Mouse (Mus musculus) thymus, adult 2 months (tissue): ENCODE measurements around the gene Abhd12b. TPM values are rescaled to one million over a fixed set of nuclear protein-coding genes. Genes with fewer than 3 reads are reported as not detected.

ENCODE experiments used
- DNase-seq: peaks from one replicate; pipeline ENCODE4 v3.0.0; 2021
- H3K27ac ChIP-seq: fragments of 200-500 bp; 2 replicates; pipeline ENCODE4 v1.5.1; 2012; ENCODE audit warnings: low read length, control low read depth; ENCODE audit not compliant: control insufficient read depth, insufficient read depth
- H3K27me3 ChIP-seq: fragments of 200-500 bp; 2 replicates; pipeline ENCODE4 v1.6.1; 2012; ENCODE audit warnings: mild to moderate bottlenecking, low read length, moderate library complexity, mixed read lengths; ENCODE audit not compliant: control insufficient read depth, insufficient read depth
- H3K36me3 ChIP-seq: fragments of 200-500 bp; 2 replicates; pipeline ENCODE4 v1.6.1; 2012; ENCODE audit warnings: mild to moderate bottlenecking, low read length, moderate library complexity; ENCODE audit not compliant: control insufficient read depth, insufficient read depth
- H3K4me1 ChIP-seq: fragments of 200-500 bp; replicated peaks from 2 replicates; pipeline ENCODE4 v1.6.1; 2012; ENCODE audit warnings: low read length; ENCODE audit not compliant: control insufficient read depth, insufficient read depth
- H3K4me3 ChIP-seq: fragments of 200-500 bp; 2 replicates; pipeline ENCODE4 v1.5.1; 2012; ENCODE audit warnings: mild to moderate bottlenecking, low read length, control low read depth, moderate library complexity; ENCODE audit not compliant: control insufficient read depth, insufficient read depth
- CTCF ChIP-seq: fragments of 200-500 bp; IDR thresholded peaks from 2 replicates; pipeline ENCODE4 v1.5.1; 2012; ENCODE audit warnings: mild to moderate bottlenecking, control low read depth, low read length, moderate library complexity, borderline replicate concordance; ENCODE audit not compliant: control insufficient read depth, poor library complexity, insufficient read depth; ENCODE audit errors: extremely low read depth
- POLR2A ChIP-seq: fragments of 200-500 bp; IDR thresholded peaks from 2 replicates; pipeline ENCODE4 v1.6.1; 2012; ENCODE audit warnings: mild to moderate bottlenecking, low read length, control low read depth, moderate library complexity; ENCODE audit not compliant: control insufficient read depth, poor library complexity, insufficient read depth; ENCODE audit errors: extremely low read depth
- WGBS: fragments of 180-500 bp; shearing (Covaris S2); methylation state at CpG from one replicate; pipeline ENCODE4 v1.1.7; 2018; 5-methylcytosine and 5-hydroxymethylcytosine counted together
- polyA plus RNA-seq: library from polyadenylated mRNA; depleted of rRNA; stranded (reverse); fragments of >200 nt; gene quantifications from 2 replicates; pipeline ENCODE4 v1.2.3, GENCODE M21; 2012; rRNA removed

Abhd12b gene
- polyA plus RNA-seq, 1 experiment = 0.12 TPM

- H3K27ac ChIP-seq = no peak overlapping the region
- no peaks in the 10 kb centered on the region for H3K27me3 ChIP-seq
- no peak for DNase-seq
- TF ChIP-seq POLR2A = no peak
- TF ChIP-seq CTCF = no peak
- 94% methylated on average over 11 of the region's 11 CpGs for WGBS
- H3K4me3 ChIP-seq = no peak overlapping the region
- no peaks in the 10 kb centered on the region for H3K36me3 ChIP-seq
- peaks cover 24% of the 10 kb centered on the region for H3K4me1 ChIP-seq
These were observed 74.2 kb downstream of the Abhd12b start for GRCm38 (mm10) chr12:70228155-70228554.

GRCm38 (mm10) chr12:70231294-70231693 is 77.4 kb downstream of the Abhd12b start, which contains the start of gene Pygl:
Pygl (minus strand) TSS chr12:70231488.
- Histone ChIP-seq H3K27me3 (no peaks in the 10 kb centered on the region), H3K4me1 (peaks cover 28% of the 10 kb centered on the region), H3K36me3 (no peaks in the 10 kb centered on the region), H3K27ac (no peak within 1 kb of the TSS), H3K4me3 (no peak within 1 kb of the TSS)
- no peak for DNase-seq
- no peak for TF ChIP-seq POLR2A
- no peak for TF ChIP-seq CTCF
- 98% methylated on average over 2 of the region's 2 CpGs for WGBS

DNA sequence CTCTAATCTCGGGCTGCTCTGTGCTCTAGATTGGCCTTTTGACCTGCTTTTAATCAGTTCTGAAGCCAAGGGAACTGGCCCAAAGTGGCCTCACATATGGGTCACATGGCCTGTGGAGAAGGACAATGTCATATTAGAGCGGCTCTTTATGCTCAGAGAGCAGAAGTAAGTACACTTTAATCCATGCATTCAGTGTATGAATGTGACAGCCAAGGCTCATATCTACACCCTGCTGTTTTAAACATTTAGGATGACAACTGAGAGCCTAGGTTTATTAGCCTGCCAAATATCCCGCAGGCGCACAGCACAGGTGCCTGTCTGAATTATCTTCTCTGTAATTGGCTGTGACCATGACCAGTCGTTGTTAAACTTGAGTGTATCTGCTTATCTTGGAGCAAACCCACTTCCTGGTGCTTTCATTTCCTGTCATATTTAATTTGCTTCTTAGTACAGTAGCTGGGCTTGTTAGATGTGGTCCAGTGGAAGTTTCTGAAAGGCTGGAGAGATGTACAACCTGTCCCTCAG is 78.1 kb downstream of the Abhd12b start:
- DNase-seq = peak; percentile 5
- no peak for TF ChIP-seq CTCF
- TF ChIP-seq POLR2A = no peak
- peaks cover 23% of the 10 kb centered on the region for H3K4me1 ChIP-seq
- no peaks in the 10 kb centered on the region for H3K27me3 ChIP-seq
- H3K4me3 ChIP-seq = no peak overlapping the region
- 15% methylated on average over 5 of the region's 5 CpGs for WGBS
- no peak overlapping the region for H3K27ac ChIP-seq
- H3K36me3 ChIP-seq = no peaks in the 10 kb centered on the region

Other genes with a start within 250 kb of the Abhd12b start
- 22.2 and 23.7 TPM in 2 replicates for gene Sav1, start 167.1 kb upstream of the Abhd12b start, polyA plus RNA-seq
- gene Nin, start 40.4 kb upstream of the Abhd12b start, polyA plus RNA-seq = 21.8 and 32.2 TPM in 2 replicates
- 19.6 and 19.7 TPM in 2 replicates for gene Pygl, start 77.3 kb downstream of the Abhd12b start, polyA plus RNA-seq
- gene Trim9, start 193.5 kb downstream of the Abhd12b start, polyA plus RNA-seq = 0.16 and 0.18 TPM in 2 replicates